Mouse (Mus musculus) heart, adult 2 months (tissue): ENCODE results near the gene AL731706.1. TPM values are rescaled to one million over a fixed set of nuclear protein-coding genes. Genes with fewer than 3 reads are reported as not detected.

Source experiments
- DNase-seq, 2 experiments: peaks; one replicate each; pipeline ENCODE4 v3.0.0; 2021
- H3K27ac ChIP-seq: fragments of 200-600 bp; 2 replicates; pipeline ENCODE4 v1.8.1; 2022
- H3K27me3 ChIP-seq: fragments of 200-500 bp; 2 replicates; pipeline ENCODE4 v1.6.1; 2012; ENCODE audit warnings: mild to moderate bottlenecking, low read length, inconsistent platforms, mixed read lengths; ENCODE audit not compliant: control insufficient read depth, insufficient read depth
- H3K36me3 ChIP-seq: fragments of 200-500 bp; 2 replicates; pipeline ENCODE4 v1.6.1; 2012; ENCODE audit warnings: low read length, inconsistent platforms; ENCODE audit not compliant: control insufficient read depth, insufficient read depth
- H3K4me1 ChIP-seq: fragments of 200-500 bp; 2 replicates; pipeline ENCODE4 v1.6.1; 2011; ENCODE audit warnings: low read length; ENCODE audit not compliant: control insufficient read depth, insufficient read depth
- H3K4me3 ChIP-seq: fragments of 200-600 bp; 2 replicates; pipeline ENCODE4 v1.8.1; 2022
- H3K79me2 ChIP-seq: fragments of 200-500 bp; replicated peaks from 2 replicates; pipeline ENCODE4 v1.6.1; 2012; ENCODE audit warnings: mild to moderate bottlenecking, inconsistent platforms, low read length, moderate library complexity, mixed read lengths; ENCODE audit not compliant: control insufficient read depth, insufficient read depth
- H3K9ac ChIP-seq: fragments of 200-500 bp; 2 replicates; pipeline ENCODE4 v1.6.1; 2012; ENCODE audit warnings: low read depth, mild to moderate bottlenecking, control low read depth, inconsistent platforms, low read length, mixed read lengths
- CTCF ChIP-seq: fragments of 200-600 bp; IDR thresholded peaks from 2 replicates; pipeline ENCODE4 v1.8.1; 2022; ENCODE audit warnings: antibody characterized with exemption, mild to moderate bottlenecking, moderate library complexity
- EP300 ChIP-seq: fragments of 200-500 bp; IDR thresholded peaks from 2 replicates; pipeline ENCODE4 v1.6.1; 2011; ENCODE audit warnings: low read depth, low read length, control low read depth; ENCODE audit not compliant: insufficient read depth
- POLR2A ChIP-seq: fragments of 200-500 bp; IDR thresholded peaks from 2 replicates; pipeline ENCODE4 v1.6.1; 2011; ENCODE audit warnings: mild to moderate bottlenecking, low read depth, low read length, control low read depth; ENCODE audit not compliant: insufficient read depth
- WGBS: fragments of 180-500 bp; shearing (Covaris S2); methylation state at CpG from one replicate; pipeline ENCODE4 v1.1.7; 2018; 5-methylcytosine and 5-hydroxymethylcytosine counted together
- intact Hi-C: fragments of 180-260 bp; cut with DNase I; formaldehyde crosslinking; loops from one replicate; pipeline ENCODE4 v1.15.1; 2025
- polyA plus RNA-seq: library from polyadenylated mRNA; depleted of rRNA; stranded (reverse); fragments of >200 nt; gene quantifications from 2 replicates; pipeline ENCODE4 v1.2.3, GENCODE M21; 2012
- total RNA-seq, 2 experiments: library from RNA; stranded (reverse); gene quantifications; 2 replicates each; pipeline ENCODE4 v1.2.3; 2021

Gene AL731706.1
- total and polyA plus RNA-seq, 3 experiments = 25.2 to 36.0 (median 32.1) TPM

DNA sequence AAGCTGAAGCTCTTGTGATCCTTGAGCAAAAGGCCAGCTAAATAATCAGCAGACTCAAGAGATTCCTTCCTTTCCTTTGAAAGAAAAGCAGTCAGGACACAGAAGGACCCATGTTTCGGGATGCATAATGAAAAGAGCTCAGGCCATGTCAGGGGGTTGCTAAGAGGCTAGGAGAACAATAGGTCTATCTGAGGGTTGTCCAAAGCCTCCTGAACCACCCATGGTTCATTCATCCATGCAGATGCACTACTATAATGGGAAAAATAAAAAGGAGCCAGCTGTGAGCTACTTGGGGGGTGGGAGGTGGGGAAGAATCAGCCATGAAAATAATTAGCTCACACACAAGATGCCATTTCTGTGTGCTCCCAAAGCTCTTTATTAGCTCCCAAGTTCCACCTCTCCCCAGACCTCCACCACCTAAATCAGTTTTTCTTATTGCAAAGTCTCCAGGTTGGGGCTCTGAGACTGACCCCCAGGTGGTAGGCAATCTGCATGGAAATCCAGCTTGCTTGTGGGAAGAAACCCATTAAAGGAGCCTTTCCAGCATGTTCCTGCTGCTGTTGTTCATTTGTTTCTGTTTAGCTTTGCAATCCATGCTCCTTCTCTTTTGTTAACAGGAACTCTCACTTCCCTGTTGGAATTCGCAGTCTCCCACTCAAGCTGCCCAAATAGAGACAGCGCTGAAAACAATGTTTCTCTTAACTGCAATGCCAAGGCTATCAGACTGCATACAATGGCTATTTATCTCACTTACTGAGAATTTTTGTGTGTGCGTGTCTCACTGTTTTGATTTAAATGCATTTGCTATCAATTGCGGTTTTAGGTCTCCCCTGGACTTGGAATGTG lies 36.4 kb downstream of the AL731706.1 start:
- no peak overlapping the region for H3K4me3 ChIP-seq
- DNase-seq = no peak
- no peak for TF ChIP-seq CTCF
- no peak for TF ChIP-seq POLR2A
- no peak for TF ChIP-seq EP300

DNA sequence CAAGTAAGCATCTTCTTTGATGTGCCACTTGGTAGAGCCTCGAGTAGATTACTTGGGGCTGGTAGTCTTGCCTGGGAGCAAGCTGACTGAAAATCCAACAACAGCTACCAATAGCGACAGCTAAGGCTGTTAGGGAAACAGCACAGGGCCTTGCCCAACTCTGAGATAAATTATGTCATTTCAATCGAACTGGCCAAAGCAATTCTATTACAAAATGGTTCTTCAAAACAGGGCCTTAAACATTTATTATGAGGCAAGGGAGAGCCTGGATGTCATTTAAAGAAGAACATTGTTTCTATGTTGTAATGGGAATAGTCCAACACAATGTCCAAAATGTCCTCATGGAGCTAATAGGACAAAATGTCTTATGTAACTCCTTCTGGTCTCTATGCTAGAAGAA lies 40.8 kb downstream of the AL731706.1 start:
- 50% methylated on average over 3 of the region's 3 CpGs for WGBS

More for the DNA sequence above, 36.4 kb downstream of the AL731706.1 start:
- Histone ChIP-seq H3K4me1 (no peaks in the 10 kb centered on the region), H3K27ac (no peak overlapping the region), H3K27me3 (no peaks in the 10 kb centered on the region), H3K9ac (no peak overlapping the region), H3K36me3 (no peaks in the 10 kb centered on the region), H3K79me2 (no peaks in the 10 kb centered on the region)
- WGBS = 52% methylated on average over 5 of the region's 5 CpGs
- intact Hi-C loops = no loop called here

DNA sequence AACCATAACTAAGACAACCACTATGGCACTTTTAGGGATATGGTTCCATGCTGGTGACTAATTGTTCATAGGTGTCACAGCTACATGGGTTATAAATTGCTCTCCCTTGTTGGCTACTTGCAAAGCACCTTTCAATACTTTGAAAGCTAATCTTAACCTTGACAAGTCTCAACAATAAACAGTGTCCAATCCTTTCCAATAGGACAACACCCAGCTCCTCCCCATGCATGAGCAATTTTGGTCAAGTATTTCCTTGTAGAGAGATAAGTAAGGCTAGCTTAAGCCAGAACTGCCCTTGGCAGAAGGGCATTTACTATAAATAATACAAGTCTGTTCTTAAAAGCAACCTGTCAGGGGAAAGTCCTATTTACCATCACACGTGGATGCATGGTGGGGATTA lies 53.2 kb downstream of the AL731706.1 start:
- no peak overlapping the region for H3K9ac ChIP-seq
- DNase-seq = peak in 1 of 2 experiments; percentile 4
- H3K27ac ChIP-seq = peak overlapping the region; percentile 29
- no peaks in the 10 kb centered on the region for H3K27me3 ChIP-seq
- no peak overlapping the region for H3K4me3 ChIP-seq
- H3K36me3 ChIP-seq = peaks cover 7% of the 10 kb centered on the region
- peaks cover 5% of the 10 kb centered on the region; the same call in 1 of the 2 replicates for H3K4me1 ChIP-seq
- 34% methylated on average over 1 of the region's 1 CpGs for WGBS
- no peaks in the 10 kb centered on the region for H3K79me2 ChIP-seq
- intact Hi-C loops = no loop called here
- TF ChIP-seq POLR2A = no peak
- no peak for TF ChIP-seq CTCF
- TF ChIP-seq EP300 = no peak

More for the DNA sequence above, 40.8 kb downstream of the AL731706.1 start:
- H3K27ac ChIP-seq = no peak overlapping the region
- no peak for DNase-seq
- H3K36me3 ChIP-seq = no peaks in the 10 kb centered on the region
- TF ChIP-seq CTCF = no peak
- TF ChIP-seq EP300 = no peak
- TF ChIP-seq POLR2A = no peak
- H3K27me3 ChIP-seq = no peaks in the 10 kb centered on the region
- no peaks in the 10 kb centered on the region for H3K79me2 ChIP-seq
- no peak overlapping the region for H3K4me3 ChIP-seq
- no peak overlapping the region for H3K9ac ChIP-seq
- no peaks in the 10 kb centered on the region for H3K4me1 ChIP-seq
- intact Hi-C loops = no loop called here

DNA sequence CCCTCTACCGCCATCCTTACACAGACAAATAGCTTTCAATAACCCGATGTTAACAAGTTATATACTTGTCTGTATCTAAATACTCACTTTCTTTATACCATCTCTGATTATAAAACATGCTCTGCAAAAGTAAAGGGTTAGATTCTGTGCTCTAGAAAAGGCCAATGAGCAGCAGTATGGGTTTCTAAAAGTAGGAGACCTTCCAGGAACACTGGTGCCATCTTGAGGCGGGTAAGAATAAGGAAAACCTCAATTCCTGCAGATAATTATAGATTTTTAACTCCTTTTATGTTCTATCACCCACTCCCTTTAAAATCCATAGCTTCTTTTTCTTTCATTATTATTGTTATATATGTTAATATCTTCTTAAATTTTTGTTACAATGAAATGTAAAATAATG lies 55.3 kb downstream of the AL731706.1 start:
- Histone ChIP-seq H3K4me3 (no peak overlapping the region), H3K4me1 (peaks cover 5% of the 10 kb centered on the region; the same call in 1 of the 2 replicates), H3K36me3 (peaks cover 7% of the 10 kb centered on the region), H3K27ac (no peak overlapping the region; the same call in 1 of the 2 replicates), H3K79me2 (no peaks in the 10 kb centered on the region), H3K9ac (no peak overlapping the region), H3K27me3 (no peaks in the 10 kb centered on the region)
- intact Hi-C loops = no loop called here
- TF ChIP-seq POLR2A (no peak), CTCF (peak; percentile 40)
- DNase-seq = no peak
- 70% methylated on average over 3 of the region's 3 CpGs for WGBS

DNA sequence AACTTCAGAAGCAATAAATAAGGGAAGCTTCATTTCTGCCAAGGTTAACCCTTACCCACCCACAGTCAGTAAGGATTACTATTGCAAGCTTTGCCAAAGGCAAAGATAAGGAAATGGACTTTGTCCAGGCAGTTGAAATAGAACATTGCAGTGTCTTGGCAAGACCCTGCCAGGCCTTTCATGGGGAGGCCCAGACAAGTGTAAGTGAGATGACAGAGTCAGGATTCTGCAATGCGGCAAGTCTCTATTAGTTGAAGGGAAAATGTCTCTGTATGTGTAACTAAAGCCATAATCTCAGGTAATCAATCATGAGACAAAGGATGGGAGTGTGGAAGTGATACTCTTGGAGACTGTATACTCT lies 56.5 kb downstream of the AL731706.1 start:
- Histone ChIP-seq H3K79me2 (no peaks in the 10 kb centered on the region), H3K9ac (no peak overlapping the region), H3K4me3 (no peak overlapping the region), H3K27ac (peak overlapping the region; percentile 59), H3K27me3 (no peaks in the 10 kb centered on the region), H3K36me3 (peaks cover 7% of the 10 kb centered on the region), H3K4me1 (peaks cover 5% of the 10 kb centered on the region; the same call in 1 of the 2 replicates)
- WGBS = 44% methylated on average over 1 of the region's 1 CpGs
- intact Hi-C loops = no loop called here
- no peak for TF ChIP-seq POLR2A
- peak in 1 of 2 experiments; percentile 22 for DNase-seq

DNA sequence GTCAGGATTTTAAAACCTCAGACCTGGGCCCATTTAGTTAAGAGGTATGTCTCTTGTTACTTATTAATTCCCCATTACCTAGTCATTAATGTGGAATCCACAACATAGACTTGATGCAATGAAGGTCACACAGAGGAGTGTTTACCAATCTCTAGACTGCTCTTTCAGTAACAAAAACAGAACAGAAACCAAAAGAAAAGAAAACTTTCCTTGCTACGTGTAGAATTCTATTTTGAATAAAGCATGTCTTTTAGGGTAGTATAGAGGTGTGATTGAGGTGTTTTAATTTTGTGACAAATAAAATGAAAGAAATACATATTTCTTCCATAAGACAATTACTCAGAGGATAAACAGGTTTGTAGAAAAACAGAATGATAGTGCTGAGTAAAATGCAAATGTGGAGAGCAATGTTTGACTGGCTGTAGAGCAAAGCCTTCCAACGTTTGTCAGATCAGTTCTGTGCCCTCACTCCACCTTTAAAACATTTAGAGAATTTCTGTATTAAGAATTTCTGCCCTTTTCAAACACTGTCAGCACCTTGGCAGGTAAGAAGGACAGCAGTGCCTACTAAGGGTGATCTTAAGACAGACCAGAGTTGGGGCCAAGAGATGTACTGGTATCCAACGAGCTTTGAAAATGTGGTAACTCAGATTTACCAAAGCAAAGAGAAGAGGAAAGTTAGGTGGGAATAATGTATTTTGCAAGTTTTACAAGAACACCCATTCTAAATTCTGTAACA lies 57.0 kb downstream of the AL731706.1 start:
- H3K9ac ChIP-seq = no peak overlapping the region
- H3K36me3 ChIP-seq = peaks cover 7% of the 10 kb centered on the region
- WGBS = 58% methylated on average over 3 of the region's 3 CpGs
- peak overlapping the region; percentile 59 for H3K27ac ChIP-seq
- H3K4me1 ChIP-seq = peaks cover 5% of the 10 kb centered on the region; the same call in 1 of the 2 replicates
- no peaks in the 10 kb centered on the region for H3K79me2 ChIP-seq
- intact Hi-C loops = no loop called here
- no peaks in the 10 kb centered on the region for H3K27me3 ChIP-seq
- TF ChIP-seq CTCF (no peak), EP300 (no peak), POLR2A (no peak)
- DNase-seq = no peak
- H3K4me3 ChIP-seq = no peak overlapping the region
